Mouse (Mus musculus): ENCODE measurements at regions not wholly inside any gene's neighbourhood (a gene's known extent, or its start where the extent isn't known, plus 50 kb on each side); places are given as distances from the start of the nearest gene placed in this dataset.
"Not testable (repeated sequence)": the region's sequence is repeated elsewhere in the genome, so short reads cannot be mapped to it uniquely, and the experiment has no call there.

DNA sequence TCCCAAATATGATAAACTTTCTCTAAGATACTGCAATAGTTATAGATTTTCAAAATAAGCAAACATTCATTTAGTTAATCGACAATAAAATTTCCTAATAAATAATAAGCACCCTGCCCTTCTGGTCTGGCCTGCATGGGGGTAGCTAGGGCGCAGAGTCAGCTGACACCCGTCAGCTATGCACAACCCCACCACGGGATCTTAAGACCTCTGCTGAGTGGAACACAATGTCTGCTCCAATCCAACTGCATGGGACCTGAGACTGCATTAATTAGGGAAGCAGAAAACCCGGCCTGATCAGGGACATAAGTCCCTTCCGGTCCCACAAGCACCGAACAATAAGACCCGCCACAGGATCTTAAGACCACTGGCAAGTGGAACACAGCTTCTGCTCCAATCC lies 243.8 kb upstream of the Hand2 start:
- Histone ChIP-seq H3K27ac (no peak overlapping the region), H3K27me3 (no peaks in the 10 kb centered on the region), H3K9ac (no peak overlapping the region), H3K4me3 (no peak overlapping the region), H3K4me1 (no peaks in the 10 kb centered on the region), H3K9me3 (no peaks in the 10 kb centered on the region), H3K36me3 (no peaks in the 10 kb centered on the region), H3K4me2 (no peak overlapping the region)
- WGBS, result 89% methylated on average over 8 of the region's 8 CpGs
- ATAC-seq (ENCODE audit: borderline replicate concordance, extremely low read depth, low FRiP score, low TSS enrichment), result no peak

DNA sequence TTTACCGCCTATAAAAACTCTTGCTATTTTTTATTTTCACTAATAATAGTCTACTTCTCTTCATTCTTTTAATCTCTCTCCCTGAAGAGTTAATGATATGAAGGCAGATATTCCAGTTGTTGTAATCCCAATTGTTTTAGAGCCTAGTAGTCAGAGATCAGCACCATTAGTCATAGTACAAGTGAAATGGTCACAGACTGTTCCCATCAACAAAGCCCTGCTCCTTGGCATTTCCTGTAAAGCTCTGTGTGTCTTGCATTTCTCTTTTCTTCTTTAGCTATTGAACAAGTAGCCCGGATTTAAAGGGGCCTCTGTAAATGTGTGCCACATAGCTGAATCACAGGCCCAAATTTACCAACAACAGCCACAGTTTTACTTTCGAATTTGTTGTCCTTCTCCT lies 234.0 kb upstream of the Hand2 start:
- 60% methylated on average over 3 of the region's 3 CpGs for WGBS
- no peak overlapping the region for H3K4me2 ChIP-seq
- no peaks in the 10 kb centered on the region for H3K27me3 ChIP-seq
- no peak overlapping the region for H3K27ac ChIP-seq
- ATAC-seq (ENCODE audit: borderline replicate concordance, extremely low read depth, low FRiP score, low TSS enrichment), result no peak
- H3K9me3 ChIP-seq, result no peaks in the 10 kb centered on the region
- H3K36me3 ChIP-seq, result no peaks in the 10 kb centered on the region
- no peaks in the 10 kb centered on the region for H3K4me1 ChIP-seq
- no peak overlapping the region for H3K9ac ChIP-seq
- no peak overlapping the region for H3K4me3 ChIP-seq

- ATAC-seq (ENCODE audit: borderline replicate concordance, extremely low read depth, low FRiP score, low TSS enrichment), result no peak
- WGBS, result 76% methylated on average over 4 of the region's 4 CpGs
Observed at GRCm38 (mm10) chr8:57092403-57092802, 228.4 kb upstream of the Hand2 start.

GRCm38 (mm10) chr8:57095169-57095568 lies 225.6 kb upstream of the Hand2 start:
- Histone ChIP-seq H3K4me3 (no peak overlapping the region), H3K27ac (no peak overlapping the region), H3K4me2 (no peak overlapping the region), H3K36me3 (no peaks in the 10 kb centered on the region), H3K9me3 (no peaks in the 10 kb centered on the region), H3K27me3 (no peaks in the 10 kb centered on the region), H3K9ac (no peak overlapping the region), H3K4me1 (no peaks in the 10 kb centered on the region)
- no peak for ATAC-seq (ENCODE audit: borderline replicate concordance, extremely low read depth, low FRiP score, low TSS enrichment)
- WGBS, result 40% methylated on average over 2 of the region's 2 CpGs

More at GRCm38 (mm10) chr8:57092403-57092802, 228.4 kb upstream of the Hand2 start:
- H3K9ac ChIP-seq, result no peak overlapping the region
- no peaks in the 10 kb centered on the region for H3K4me1 ChIP-seq
- no peaks in the 10 kb centered on the region for H3K9me3 ChIP-seq
- no peak overlapping the region for H3K27ac ChIP-seq
- H3K27me3 ChIP-seq, result no peaks in the 10 kb centered on the region
- H3K4me3 ChIP-seq, result no peak overlapping the region
- H3K36me3 ChIP-seq, result no peaks in the 10 kb centered on the region
- no peak overlapping the region for H3K4me2 ChIP-seq

DNA sequence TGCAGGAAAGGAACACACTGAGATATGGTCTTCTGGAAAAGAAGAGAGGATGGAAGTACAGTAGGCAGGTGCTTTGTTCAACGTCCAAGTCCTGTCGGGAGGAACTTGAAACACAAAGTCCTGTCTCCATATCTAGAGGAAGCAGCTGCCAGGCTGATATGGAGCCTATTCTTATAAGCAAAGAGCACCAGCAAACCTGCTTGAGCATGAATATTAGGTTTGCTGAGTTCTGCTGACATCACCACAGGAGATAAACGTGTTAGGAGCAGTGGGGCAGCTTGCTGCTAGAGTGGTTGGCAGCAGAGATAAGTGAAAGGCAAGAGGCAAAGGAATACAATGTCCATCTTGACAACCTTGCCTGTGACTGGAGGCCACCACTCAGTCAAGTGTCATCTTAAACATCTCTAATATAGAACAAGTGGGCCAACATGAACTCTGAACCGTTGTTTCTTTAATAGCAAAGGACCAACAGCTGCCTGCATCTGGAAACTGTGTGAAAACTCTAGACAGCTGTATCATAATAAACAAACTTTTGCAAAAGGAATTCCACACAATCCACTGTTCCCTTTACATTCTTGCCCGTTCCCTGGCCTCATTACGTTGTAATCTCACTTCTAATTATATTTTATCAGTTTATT lies 209.9 kb upstream of the Hand2 start:
- 30% methylated on average over 3 of the region's 6 CpGs for WGBS
- not testable (repeated sequence) for ATAC-seq (ENCODE audit: borderline replicate concordance, extremely low read depth, low FRiP score, low TSS enrichment); H3K4me2 ChIP-seq; H3K36me3 ChIP-seq; H3K27me3 ChIP-seq; H3K4me1 ChIP-seq; H3K9ac ChIP-seq; H3K27ac ChIP-seq; H3K9me3 ChIP-seq; H3K4me3 ChIP-seq

DNA sequence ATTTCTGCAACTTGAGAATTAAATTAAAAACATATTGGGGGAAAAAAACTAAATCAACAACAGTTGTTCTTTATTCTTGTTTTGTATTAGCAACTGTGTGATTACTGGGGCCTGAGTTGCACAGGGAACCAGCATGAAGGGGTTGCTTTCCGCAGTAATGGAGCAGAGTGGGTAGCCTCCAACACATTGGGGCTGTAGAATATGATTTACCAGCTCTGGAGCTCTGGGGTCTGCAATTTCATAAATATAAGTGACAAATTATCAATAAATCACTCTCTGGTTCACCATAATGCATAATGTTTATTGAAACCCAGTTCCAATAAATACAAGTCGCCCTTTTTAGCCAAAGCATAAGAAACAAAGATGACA lies 209.4 kb upstream of the Hand2 start:
- no peaks in the 10 kb centered on the region for H3K36me3 ChIP-seq

GRCm38 (mm10) chr8:57113915-57114314 lies 206.9 kb upstream of the Hand2 start:
- no peak for ATAC-seq (ENCODE audit: borderline replicate concordance, extremely low read depth, low FRiP score, low TSS enrichment)
- Histone ChIP-seq H3K9me3 (no peaks in the 10 kb centered on the region), H3K27ac (no peak overlapping the region), H3K4me3 (no peak overlapping the region), H3K4me1 (no peaks in the 10 kb centered on the region), H3K27me3 (no peaks in the 10 kb centered on the region), H3K9ac (no peak overlapping the region), H3K4me2 (no peak overlapping the region), H3K36me3 (no peaks in the 10 kb centered on the region)
- 30% methylated on average over 2 of the region's 2 CpGs for WGBS

More for the DNA sequence above, 209.4 kb upstream of the Hand2 start:
- Histone ChIP-seq H3K27me3 (no peaks in the 10 kb centered on the region), H3K9me3 (no peaks in the 10 kb centered on the region), H3K27ac (no peak overlapping the region), H3K4me3 (no peak overlapping the region), H3K9ac (no peak overlapping the region), H3K4me2 (no peak overlapping the region), H3K4me1 (no peaks in the 10 kb centered on the region)
- ATAC-seq (ENCODE audit: borderline replicate concordance, extremely low read depth, low FRiP score, low TSS enrichment), result no peak; the same call in 1 of the 2 replicates
- WGBS, result 28% methylated on average over 2 of the region's 2 CpGs

GRCm38 (mm10) chr8:57115303-57115702 lies 205.5 kb upstream of the Hand2 start:
- no peaks in the 10 kb centered on the region for H3K4me1 ChIP-seq
- no peaks in the 10 kb centered on the region for H3K36me3 ChIP-seq
- H3K9me3 ChIP-seq, result no peaks in the 10 kb centered on the region
- no peak for ATAC-seq (ENCODE audit: borderline replicate concordance, extremely low read depth, low FRiP score, low TSS enrichment)
- no peak overlapping the region for H3K4me2 ChIP-seq
- no peak overlapping the region for H3K9ac ChIP-seq
- H3K4me3 ChIP-seq, result no peak overlapping the region
- 93% methylated on average over 2 of the region's 2 CpGs for WGBS
- H3K27me3 ChIP-seq, result no peaks in the 10 kb centered on the region
- H3K27ac ChIP-seq, result no peak overlapping the region

DNA sequence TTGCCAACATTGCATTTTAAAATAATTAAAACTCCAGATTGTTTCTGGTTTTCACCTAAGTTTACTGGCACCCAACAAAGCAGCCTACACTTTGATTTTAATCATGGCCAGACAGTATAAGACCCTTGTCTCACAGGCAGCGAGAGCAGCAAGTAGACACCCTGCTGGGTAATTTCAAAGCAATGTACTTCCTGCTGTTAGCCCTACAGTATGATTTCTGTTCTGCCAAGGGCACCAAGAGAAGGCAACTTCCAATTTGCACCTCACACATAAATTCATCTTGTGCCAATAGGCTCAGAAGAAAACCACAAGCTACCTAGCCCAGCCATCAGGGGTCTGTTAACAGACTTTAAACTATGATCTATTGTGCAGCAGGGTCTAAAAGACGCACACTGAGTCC lies 186.7 kb upstream of the Hand2 start:
- ATAC-seq (ENCODE audit: borderline replicate concordance, extremely low read depth, low FRiP score, low TSS enrichment), result no peak
- H3K4me1 ChIP-seq, result no peaks in the 10 kb centered on the region
- no peak overlapping the region for H3K4me3 ChIP-seq
- 51% methylated on average over 2 of the region's 2 CpGs for WGBS
- H3K9ac ChIP-seq, result no peak overlapping the region
- H3K36me3 ChIP-seq, result no peaks in the 10 kb centered on the region
- H3K27me3 ChIP-seq, result no peaks in the 10 kb centered on the region
- H3K27ac ChIP-seq, result no peak overlapping the region
- no peak overlapping the region for H3K4me2 ChIP-seq
- no peaks in the 10 kb centered on the region for H3K9me3 ChIP-seq

DNA sequence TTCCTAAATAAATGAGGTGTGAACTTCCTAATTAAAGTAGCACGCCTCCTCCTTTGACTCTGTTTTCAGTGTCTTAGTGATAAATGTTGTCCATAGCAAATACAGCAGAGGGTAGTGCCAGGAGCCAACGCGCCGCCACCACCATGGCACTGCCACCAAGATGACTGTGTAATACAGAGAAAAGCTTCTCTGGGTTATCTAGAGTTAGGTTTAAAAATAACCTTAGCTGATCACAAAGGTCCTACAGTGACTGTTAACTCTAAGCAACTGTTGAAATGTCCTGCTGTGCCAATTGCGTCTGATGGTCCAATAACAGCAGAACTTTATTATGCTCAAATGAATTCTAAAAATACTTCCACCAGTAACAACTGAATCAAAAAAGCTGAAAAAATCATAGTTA lies 186.1 kb upstream of the Hand2 start:
- no peak overlapping the region for H3K4me2 ChIP-seq
- no peaks in the 10 kb centered on the region for H3K36me3 ChIP-seq
- WGBS, result 77% methylated on average over 5 of the region's 5 CpGs
- no peak for ATAC-seq (ENCODE audit: borderline replicate concordance, extremely low read depth, low FRiP score, low TSS enrichment)
- H3K9ac ChIP-seq, result no peak overlapping the region
- no peak overlapping the region for H3K27ac ChIP-seq
- H3K27me3 ChIP-seq, result no peaks in the 10 kb centered on the region
- no peaks in the 10 kb centered on the region for H3K4me1 ChIP-seq
- no peak overlapping the region for H3K4me3 ChIP-seq
- H3K9me3 ChIP-seq, result no peaks in the 10 kb centered on the region

DNA sequence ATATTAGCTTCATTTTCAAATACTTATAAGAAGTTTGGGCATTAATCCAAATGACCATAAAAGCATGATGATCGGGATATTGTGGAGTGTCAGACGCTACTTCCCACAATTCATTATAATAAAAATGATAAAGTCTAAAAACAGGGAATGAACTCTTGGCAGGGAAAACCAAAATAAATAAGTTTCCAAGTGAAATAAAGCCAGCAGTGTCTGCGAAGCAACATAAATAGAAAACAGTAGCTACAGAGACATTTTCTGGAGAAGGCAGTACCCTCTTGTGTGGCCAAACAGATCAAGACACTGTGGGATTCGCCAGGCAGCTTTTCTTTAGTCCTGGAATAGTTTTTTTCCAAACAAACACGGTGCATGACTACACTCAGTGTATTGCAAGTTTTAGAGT lies 172.7 kb upstream of the Hand2 start:
- H3K36me3 ChIP-seq, result no peaks in the 10 kb centered on the region
- no peak overlapping the region for H3K27ac ChIP-seq
- no peak overlapping the region for H3K4me2 ChIP-seq
- WGBS, result 34% methylated on average over 5 of the region's 5 CpGs
- no peak overlapping the region for H3K4me3 ChIP-seq
- H3K4me1 ChIP-seq, result no peaks in the 10 kb centered on the region
- no peak overlapping the region for H3K9ac ChIP-seq
- no peaks in the 10 kb centered on the region for H3K9me3 ChIP-seq
- ATAC-seq (ENCODE audit: borderline replicate concordance, extremely low read depth, low FRiP score, low TSS enrichment), result no peak
- H3K27me3 ChIP-seq, result no peaks in the 10 kb centered on the region

DNA sequence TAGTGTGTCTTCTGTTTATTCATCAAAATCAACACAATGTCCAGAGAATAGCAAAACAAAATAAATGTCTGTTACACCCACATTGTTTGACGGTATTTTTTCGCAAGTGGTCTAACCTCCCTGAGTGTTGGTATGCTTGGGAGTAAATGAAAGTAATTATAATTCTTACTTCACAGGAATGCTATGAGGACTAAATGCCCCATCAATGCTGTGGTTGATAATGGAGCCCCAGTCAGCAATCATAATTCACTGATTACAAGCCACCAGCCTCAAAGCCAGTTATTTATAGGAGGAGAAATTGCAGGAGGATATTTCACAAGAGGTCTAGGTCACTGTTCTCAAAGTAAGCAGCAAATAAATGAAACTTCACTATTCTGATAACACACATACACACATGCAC lies 129.6 kb upstream of the Hand2 start:
- Histone ChIP-seq H3K27ac (no peak overlapping the region), H3K36me3 (no peaks in the 10 kb centered on the region), H3K9ac (no peak overlapping the region), H3K4me1 (no peaks in the 10 kb centered on the region), H3K4me3 (no peak overlapping the region), H3K27me3 (no peaks in the 10 kb centered on the region), H3K4me2 (no peak overlapping the region), H3K9me3 (no peaks in the 10 kb centered on the region)
- 65% methylated on average over 2 of the region's 2 CpGs for WGBS
- ATAC-seq (ENCODE audit: borderline replicate concordance, extremely low read depth, low FRiP score, low TSS enrichment), result no peak

GRCm38 (mm10) chr8:57200280-57200679 lies 120.5 kb upstream of the Hand2 start:
- no peaks in the 10 kb centered on the region for H3K9me3 ChIP-seq
- 56% methylated on average over 8 of the region's 8 CpGs for WGBS
- no peak overlapping the region for H3K4me2 ChIP-seq
- no peaks in the 10 kb centered on the region for H3K4me1 ChIP-seq
- ATAC-seq (ENCODE audit: borderline replicate concordance, extremely low read depth, low FRiP score, low TSS enrichment), result no peak
- no peak overlapping the region for H3K9ac ChIP-seq
- no peak overlapping the region for H3K4me3 ChIP-seq
- no peaks in the 10 kb centered on the region for H3K27me3 ChIP-seq
- no peaks in the 10 kb centered on the region for H3K36me3 ChIP-seq
- no peak overlapping the region for H3K27ac ChIP-seq
